Mouse (Mus musculus) embryonic facial prominence, embryonic 15.5 days (tissue): ENCODE measurements around the gene Abhd5. TPM values are rescaled to one million over a fixed set of nuclear protein-coding genes. Genes with fewer than 3 reads are reported as not detected.

ENCODE experiments used
- ATAC-seq: fragments of 200-750 bp; cut with Nextera tagmentation; 2 replicates; pipeline ENCODE4 v1.8.0; 2017; ENCODE audit warnings: low read depth, moderate TSS enrichment; ENCODE audit not compliant: insufficient number of reproducible peaks, low FRiP score, low TSS enrichment
- H3K27ac ChIP-seq: fragments of 300-500 bp; sonication (generic); replicated peaks from 2 replicates; pipeline ENCODE4 v1.5.1; 2015; ENCODE audit warnings: mild to moderate bottlenecking, inconsistent platforms
- H3K27me3 ChIP-seq: fragments of 300-500 bp; sonication (generic); 2 replicates; pipeline ENCODE4 v1.6.1; 2015; ENCODE audit warnings: inconsistent platforms
- H3K36me3 ChIP-seq: fragments of 300-500 bp; sonication (generic); 2 replicates; pipeline ENCODE4 v1.6.1; 2015; ENCODE audit warnings: mild to moderate bottlenecking, inconsistent platforms
- H3K4me1 ChIP-seq: fragments of 300-500 bp; sonication (generic); 2 replicates; pipeline ENCODE4 v1.6.1; 2015; ENCODE audit warnings: inconsistent platforms
- H3K4me2 ChIP-seq: fragments of 300-500 bp; sonication (generic); replicated peaks from 2 replicates; pipeline ENCODE4 v1.6.1; 2015; ENCODE audit warnings: mild to moderate bottlenecking, inconsistent platforms
- H3K4me3 ChIP-seq: fragments of 300-500 bp; sonication (generic); replicated peaks from 2 replicates; pipeline ENCODE4 v1.5.1; 2015; ENCODE audit warnings: mild to moderate bottlenecking, inconsistent platforms
- H3K9ac ChIP-seq: fragments of 300-500 bp; sonication (generic); 2 replicates; pipeline ENCODE4 v1.6.1; 2015; ENCODE audit warnings: inconsistent platforms
- H3K9me3 ChIP-seq: fragments of 300-500 bp; sonication (generic); replicated peaks from 2 replicates; pipeline ENCODE4 v1.6.1; 2016; ENCODE audit warnings: inconsistent platforms
- WGBS: fragments of 180-500 bp; shearing (Covaris S2); methylation state at CpG from one replicate; pipeline ENCODE4 v1.1.7; 2015; 5-methylcytosine and 5-hydroxymethylcytosine counted together
- polyA plus RNA-seq: library from polyadenylated mRNA; unstranded; fragments of >200 nt; fragmentation: Nextera tagmentation; extraction: Ambion mirVana; gene quantifications from 2 replicates; pipeline ENCODE4 v1.2.1, GENCODE M21; 2015

The Abhd5 gene
- polyA plus RNA-seq, 1 experiment from 2014 or later: 38.9 TPM

- H3K4me2 ChIP-seq: no peak overlapping the region
- no peak overlapping the region for H3K4me3 ChIP-seq
- H3K9ac ChIP-seq: no peak overlapping the region
- no peaks in the 10 kb centered on the region for H3K27me3 ChIP-seq
- no peaks in the 10 kb centered on the region for H3K36me3 ChIP-seq
- no peaks in the 10 kb centered on the region for H3K9me3 ChIP-seq
- no peak for ATAC-seq
- WGBS: 93% methylated on average over 1 of the region's 1 CpGs
- peaks cover 3% of the 10 kb centered on the region; the same call in 1 of the 2 replicates for H3K4me1 ChIP-seq
- H3K27ac ChIP-seq: no peak overlapping the region
Measured at GRCm38 (mm10) chr9:122347882-122348281, 3.5 kb upstream of the Abhd5 start.

- 82% methylated on average over 4 of the region's 4 CpGs for WGBS
- Histone ChIP-seq H3K27ac (no peak overlapping the region), H3K27me3 (no peaks in the 10 kb centered on the region), H3K9ac (no peak overlapping the region), H3K4me2 (no peak overlapping the region), H3K9me3 (no peaks in the 10 kb centered on the region), H3K36me3 (no peaks in the 10 kb centered on the region), H3K4me1 (peaks cover 5% of the 10 kb centered on the region; the same call in 1 of the 2 replicates), H3K4me3 (no peak overlapping the region)
- ATAC-seq: no peak
Measured at GRCm38 (mm10) chr9:122349286-122349685, 2.1 kb upstream of the Abhd5 start.

DNA sequence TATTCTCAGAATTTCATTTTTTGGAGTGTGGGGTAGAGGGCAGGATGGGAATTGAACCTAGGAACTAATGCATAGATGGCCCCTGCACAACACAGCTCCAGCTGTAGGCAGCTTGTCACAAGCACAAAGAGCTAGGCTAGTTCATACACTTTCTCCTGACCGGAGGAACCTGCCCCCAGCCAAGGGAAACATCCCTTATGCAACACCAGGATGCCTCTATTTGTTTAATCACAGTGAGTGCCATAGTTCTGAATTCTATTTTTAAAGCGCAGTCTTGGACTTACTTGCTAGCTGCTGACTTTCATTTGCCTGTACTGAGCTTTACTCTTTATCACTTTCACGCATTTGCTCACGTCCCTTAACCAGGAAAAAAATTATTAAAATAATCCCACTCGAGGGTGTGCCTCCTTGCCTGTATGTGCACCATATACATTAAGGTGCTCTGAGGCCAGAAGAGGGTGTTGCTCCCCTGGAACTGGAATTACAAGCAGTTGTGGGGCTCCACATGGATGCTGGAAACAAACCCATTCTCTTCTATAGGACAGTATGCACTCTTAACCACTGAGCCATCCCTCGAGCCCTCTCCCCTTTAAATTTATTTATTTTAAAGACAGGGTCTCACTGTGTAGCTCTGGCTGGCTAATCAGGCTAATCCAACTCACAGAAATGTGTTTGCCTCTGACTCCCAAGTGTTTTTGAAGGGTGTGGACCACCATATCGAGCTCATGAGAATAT, 845 bp upstream of the Abhd5 start:
- H3K27ac ChIP-seq: no peak overlapping the region
- no peak for ATAC-seq
- H3K36me3 ChIP-seq: no peaks in the 10 kb centered on the region
- peak overlapping the region; percentile 64; the same call in 1 of the 2 replicates for H3K4me2 ChIP-seq
- 69% methylated on average over 7 of the region's 7 CpGs for WGBS
- no peaks in the 10 kb centered on the region for H3K27me3 ChIP-seq
- H3K9me3 ChIP-seq: no peaks in the 10 kb centered on the region
- peak overlapping the region; percentile 68 for H3K4me3 ChIP-seq
- H3K9ac ChIP-seq: no peak overlapping the region
- peaks cover 5% of the 10 kb centered on the region; the same call in 1 of the 2 replicates for H3K4me1 ChIP-seq

DNA sequence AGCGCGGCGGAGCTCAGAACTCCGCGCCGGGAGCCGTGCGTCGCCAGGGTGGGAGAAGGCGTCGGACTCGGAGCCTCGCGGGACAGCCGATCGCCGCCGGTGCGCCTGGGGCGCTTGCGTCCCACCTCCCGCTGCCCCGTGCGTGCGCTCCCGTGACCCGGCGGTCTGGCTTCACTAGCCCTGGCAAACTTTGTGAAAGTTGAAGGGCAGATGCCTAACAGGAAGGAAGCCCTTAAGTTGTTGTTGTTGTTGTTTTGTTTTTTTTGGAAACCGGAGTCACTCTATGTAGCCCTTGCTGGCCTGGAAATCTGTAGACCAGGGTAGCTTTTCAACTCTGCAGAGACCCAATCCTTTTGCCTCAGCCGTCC, 601 bp downstream of the Abhd5 start:
- no peaks in the 10 kb centered on the region for H3K36me3 ChIP-seq
- peaks cover 5% of the 10 kb centered on the region; the same call in 1 of the 2 replicates for H3K4me1 ChIP-seq
- no peak for ATAC-seq
- H3K27ac ChIP-seq: peak overlapping the region; percentile 67
- peak overlapping the region; percentile 59 for H3K9ac ChIP-seq
- WGBS: under 1% methylated on average over 30 of the region's 30 CpGs
- H3K4me2 ChIP-seq: peak overlapping the region; percentile 64
- H3K27me3 ChIP-seq: no peaks in the 10 kb centered on the region
- H3K4me3 ChIP-seq: peak overlapping the region; percentile 68
- no peaks in the 10 kb centered on the region for H3K9me3 ChIP-seq

DNA sequence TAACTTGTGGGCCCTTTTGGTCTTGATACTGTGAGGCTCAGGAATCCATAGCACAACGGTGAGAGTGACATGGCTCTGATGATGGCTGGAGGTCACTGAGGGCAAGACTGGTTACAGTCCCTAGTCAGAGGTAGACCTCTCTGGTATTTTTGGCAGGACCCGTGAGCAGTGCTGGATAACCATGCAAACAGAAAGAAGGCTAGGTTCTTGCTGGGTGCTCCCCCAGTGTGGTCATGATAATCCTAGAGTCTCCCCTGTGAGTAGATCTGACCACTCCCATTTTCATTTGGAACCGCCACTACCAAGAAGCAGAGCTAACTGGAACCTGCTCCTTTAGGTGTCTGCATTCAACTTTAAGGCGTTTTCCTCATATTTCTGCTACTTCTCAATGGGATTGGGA, 1.5 kb downstream of the Abhd5 start:
- Histone ChIP-seq H3K27ac (no peak overlapping the region), H3K4me2 (peak overlapping the region; percentile 19), H3K9ac (no peak overlapping the region), H3K36me3 (no peaks in the 10 kb centered on the region), H3K4me3 (no peak overlapping the region; the same call in 1 of the 2 replicates), H3K27me3 (no peaks in the 10 kb centered on the region), H3K4me1 (peaks cover 5% of the 10 kb centered on the region; the same call in 1 of the 2 replicates), H3K9me3 (no peaks in the 10 kb centered on the region)
- 80% methylated on average over 4 of the region's 4 CpGs for WGBS
- no peak for ATAC-seq

DNA sequence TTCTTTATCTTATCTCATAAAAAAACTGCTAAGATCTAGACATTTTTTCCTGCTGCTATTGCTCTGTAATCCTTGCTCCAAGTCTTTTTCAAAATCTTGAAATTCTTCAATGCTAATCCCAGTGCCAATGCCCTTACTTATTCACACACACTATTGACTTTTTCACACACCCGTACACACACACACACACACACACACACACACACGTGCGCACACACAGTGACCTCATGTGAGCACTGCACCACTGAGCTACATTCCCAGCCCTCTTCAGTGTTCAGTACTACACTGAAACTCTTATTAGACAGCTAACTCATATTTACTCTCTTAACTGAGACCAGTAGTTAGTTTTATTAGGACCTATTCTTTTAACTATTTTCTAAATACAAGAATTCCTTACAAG, 2.8 kb downstream of the Abhd5 start:
- H3K4me2 ChIP-seq: no peak overlapping the region
- no peak overlapping the region for H3K4me3 ChIP-seq
- peaks cover 5% of the 10 kb centered on the region; the same call in 1 of the 2 replicates for H3K4me1 ChIP-seq
- H3K9me3 ChIP-seq: no peaks in the 10 kb centered on the region
- WGBS: 83% methylated on average over 3 of the region's 3 CpGs
- no peaks in the 10 kb centered on the region for H3K36me3 ChIP-seq
- H3K27ac ChIP-seq: no peak overlapping the region
- no peaks in the 10 kb centered on the region for H3K27me3 ChIP-seq
- ATAC-seq: no peak
- no peak overlapping the region for H3K9ac ChIP-seq

DNA sequence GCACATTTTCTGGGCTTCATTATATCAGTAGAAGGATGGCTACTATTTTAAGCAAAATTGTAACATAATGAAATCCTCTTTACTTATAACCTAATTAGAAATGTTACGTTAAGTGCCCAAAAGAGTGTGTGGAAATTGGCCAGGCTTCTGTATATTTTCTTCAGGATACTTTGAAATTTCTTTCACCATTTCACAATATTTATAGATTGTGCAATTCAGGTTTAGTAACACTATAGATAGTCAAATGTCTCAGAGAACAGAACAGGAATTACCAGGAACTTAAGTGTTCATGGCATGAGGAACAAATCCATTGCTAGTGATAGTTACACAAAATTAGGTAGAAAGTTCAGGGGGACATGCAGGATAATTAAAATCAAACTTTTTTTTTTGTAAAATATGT, 5.7 kb downstream of the Abhd5 start:
- Histone ChIP-seq H3K27me3 (no peaks in the 10 kb centered on the region), H3K4me3 (no peak overlapping the region), H3K4me1 (0 out of 2 replicates have a peak, but pooled peaks cover 5% of the 10 kb centered on the region), H3K9me3 (no peaks in the 10 kb centered on the region), H3K4me2 (no peak overlapping the region), H3K36me3 (no peaks in the 10 kb centered on the region), H3K27ac (no peak overlapping the region), H3K9ac (no peak overlapping the region)
- WGBS: 65% methylated on average over 1 of the region's 1 CpGs
- ATAC-seq: no peak

- Histone ChIP-seq H3K36me3 (no peaks in the 10 kb centered on the region), H3K27ac (no peak overlapping the region), H3K9ac (no peak overlapping the region), H3K4me1 (0 out of 2 replicates have a peak, but pooled peaks cover 5% of the 10 kb centered on the region), H3K4me3 (no peak overlapping the region), H3K4me2 (no peak overlapping the region), H3K9me3 (no peaks in the 10 kb centered on the region), H3K27me3 (no peaks in the 10 kb centered on the region)
- ATAC-seq: no peak
- 69% methylated on average over 1 of the region's 1 CpGs for WGBS
Measured at GRCm38 (mm10) chr9:122357626-122358025, 6.2 kb downstream of the Abhd5 start.

- Histone ChIP-seq H3K9ac (no peak overlapping the region), H3K27ac (no peak overlapping the region), H3K4me3 (no peak overlapping the region), H3K4me1 (peaks cover 7% of the 10 kb centered on the region; the same call in 1 of the 2 replicates), H3K27me3 (no peaks in the 10 kb centered on the region), H3K4me2 (no peak overlapping the region), H3K9me3 (no peaks in the 10 kb centered on the region), H3K36me3 (no peaks in the 10 kb centered on the region)
- no peak for ATAC-seq
- WGBS: 52% methylated on average over 1 of the region's 1 CpGs
Measured at GRCm38 (mm10) chr9:122364171-122364570, 12.8 kb downstream of the Abhd5 start.

DNA sequence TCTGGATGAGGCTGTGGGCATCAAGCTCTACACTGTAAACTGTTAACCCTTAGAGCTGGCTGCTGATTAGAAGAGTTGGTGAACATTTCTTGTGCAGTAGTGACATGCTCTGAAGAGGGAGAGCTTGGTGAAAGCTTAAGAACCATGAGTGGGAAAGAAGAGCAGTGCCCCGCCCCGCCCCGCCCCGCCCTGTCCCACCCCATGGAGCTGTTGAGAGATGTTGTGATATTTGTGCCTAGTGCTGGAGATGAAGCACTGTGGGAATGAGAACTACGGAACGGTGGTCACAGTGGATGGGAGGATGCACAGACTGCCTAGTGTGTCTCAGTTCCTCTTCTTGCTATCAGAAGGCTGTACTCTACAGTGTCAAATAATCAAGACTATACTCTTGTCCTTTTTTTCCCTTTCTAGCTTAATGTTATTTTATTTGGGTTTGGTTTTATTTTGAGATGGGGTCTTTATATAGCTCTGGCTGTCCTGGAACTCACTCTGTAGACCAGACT, 18.9 kb downstream of the Abhd5 start:
- H3K36me3 ChIP-seq: no peaks in the 10 kb centered on the region
- no peaks in the 10 kb centered on the region for H3K4me1 ChIP-seq
- H3K9me3 ChIP-seq: no peaks in the 10 kb centered on the region
- no peaks in the 10 kb centered on the region for H3K27me3 ChIP-seq
- no peak overlapping the region for H3K4me3 ChIP-seq
- no peak for ATAC-seq
- no peak overlapping the region for H3K4me2 ChIP-seq
- WGBS: 90% methylated on average over 6 of the region's 6 CpGs
- no peak overlapping the region for H3K27ac ChIP-seq
- no peak overlapping the region for H3K9ac ChIP-seq

DNA sequence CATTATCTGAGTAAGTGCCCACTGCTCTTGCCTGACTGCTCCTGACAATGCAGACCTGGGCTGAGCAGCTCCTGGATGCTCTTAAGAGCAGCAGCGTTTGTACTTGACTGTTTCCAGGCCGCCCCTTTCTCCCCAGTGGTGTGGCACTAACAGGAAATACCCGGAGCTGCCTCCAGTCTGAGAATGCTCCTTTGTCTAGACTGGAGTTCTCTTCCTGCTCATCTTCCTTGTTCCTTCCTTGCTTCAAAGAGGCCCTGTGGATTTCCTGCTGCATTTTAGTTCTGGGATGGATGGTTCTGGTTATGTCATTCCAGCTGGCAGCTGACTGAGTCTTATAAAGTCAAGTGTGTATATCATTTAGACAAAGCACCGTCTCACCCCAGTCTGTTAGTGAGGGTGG, 21.1 kb downstream of the Abhd5 start:
- no peak for ATAC-seq
- Histone ChIP-seq H3K36me3 (0 out of 2 replicates have a peak, but pooled peaks cover 7% of the 10 kb centered on the region), H3K9me3 (no peaks in the 10 kb centered on the region), H3K27ac (0 out of 2 replicates have a peak overlapping the region, but pooled peaks have one; percentile 0), H3K4me3 (no peak overlapping the region), H3K9ac (no peak overlapping the region), H3K4me1 (no peaks in the 10 kb centered on the region), H3K4me2 (no peak overlapping the region), H3K27me3 (no peaks in the 10 kb centered on the region)
- 21% methylated on average over 4 of the region's 4 CpGs for WGBS
